Mouse (Mus musculus) E14TG2a.4 (cell line): ENCODE data around the gene Ccr1l1.

Experiments
- H3K27me3 ChIP-seq: 2 replicates; pipeline ENCODE4 v1.6.1; 2014; ENCODE audit warnings: low read length, control low read depth; ENCODE audit not compliant: insufficient read depth
- H3K36me3 ChIP-seq: 2 replicates; pipeline ENCODE4 v1.6.1; 2014; ENCODE audit warnings: low read length, control low read depth; ENCODE audit not compliant: insufficient read depth
- H3K4me1 ChIP-seq: replicated peaks from 2 replicates; pipeline ENCODE4 v1.6.1; 2014; ENCODE audit warnings: low read depth, low read length, control low read depth
- H3K4me3 ChIP-seq: replicated peaks from 2 replicates; pipeline ENCODE4 v1.5.1; 2014; ENCODE audit warnings: mild to moderate bottlenecking, low read length
- H3K9me3 ChIP-seq: 2 replicates; pipeline ENCODE4 v1.6.1; 2014; ENCODE audit warnings: low read length, control low read depth
- CTCF ChIP-seq: conservative IDR thresholded peaks from 2 replicates; pipeline ENCODE4 v1.5.1; 2014; ENCODE audit warnings: low read length
- NANOG ChIP-seq: IDR thresholded peaks from 2 replicates; pipeline ENCODE4 v1.6.1; 2014; ENCODE audit warnings: borderline replicate concordance, low read length, mixed read lengths
- POU5F1 ChIP-seq: IDR thresholded peaks from 2 replicates; pipeline ENCODE4 v1.6.1; 2014; ENCODE audit warnings: low read length, borderline replicate concordance

Gene Ccr1l1

DNA sequence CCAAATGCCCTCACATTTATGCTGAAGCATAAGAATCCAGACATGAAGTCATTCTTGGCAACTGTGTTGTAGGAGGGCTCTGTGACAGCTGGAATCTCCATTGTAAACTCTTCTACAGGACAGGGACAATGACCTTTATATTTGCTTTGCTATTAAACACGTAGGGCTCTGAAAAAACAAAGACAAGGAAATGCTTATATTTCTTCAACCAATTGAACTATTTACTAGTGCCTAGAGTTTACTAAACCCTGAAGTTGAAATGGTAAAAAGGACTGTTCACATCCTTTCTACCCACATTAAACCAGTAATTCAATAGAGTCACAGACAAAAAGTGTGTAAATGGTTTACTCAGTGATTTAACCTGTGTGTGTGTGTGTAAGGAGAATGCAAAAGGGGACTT, at the start of gene Ccr1l1:
TSS of gene Ccr1l1 (minus strand) at position 101 of the 400 bp plus-strand sequence.
- H3K27me3 ChIP-seq: no peaks in the 10 kb centered on the region

GRCm38 (mm10) chr9:124021672-124022071, 43.5 kb upstream of the Ccr1l1 start, which contains the start of gene Ccr3:
TSS of gene Ccr3 (plus strand) at chr9:124021972.
- Histone ChIP-seq H3K27me3 (no peaks in the 10 kb centered on the region), H3K36me3 (no peaks in the 10 kb centered on the region), H3K9me3 (no peaks in the 10 kb centered on the region), H3K4me1 (no peaks in the 10 kb centered on the region), H3K4me3 (no peak within 1 kb of the TSS)
- TF ChIP-seq POU5F1: no peak
- no peak for TF ChIP-seq CTCF
- TF ChIP-seq NANOG: no peak

More for the DNA sequence above, at the start of gene Ccr1l1:
- H3K4me1 ChIP-seq: no peaks in the 10 kb centered on the region
- no peaks in the 10 kb centered on the region for H3K9me3 ChIP-seq
- TF ChIP-seq NANOG: no peak
- TF ChIP-seq POU5F1: no peak
- TF ChIP-seq CTCF: no peak
- H3K4me3 ChIP-seq: no peak within 1 kb of the TSS
- H3K36me3 ChIP-seq: no peaks in the 10 kb centered on the region

- no peak for TF ChIP-seq NANOG
- no peak for TF ChIP-seq CTCF
- TF ChIP-seq POU5F1: no peak
- Histone ChIP-seq H3K27me3 (no peaks in the 10 kb centered on the region), H3K4me1 (no peaks in the 10 kb centered on the region), H3K9me3 (no peaks in the 10 kb centered on the region), H3K4me3 (no peak overlapping the region), H3K36me3 (no peaks in the 10 kb centered on the region)
Measured at GRCm38 (mm10) chr9:124019887-124020286, 41.7 kb upstream of the Ccr1l1 start.

- Histone ChIP-seq H3K4me3 (no peak overlapping the region), H3K27me3 (no peaks in the 10 kb centered on the region), H3K9me3 (no peaks in the 10 kb centered on the region), H3K4me1 (no peaks in the 10 kb centered on the region), H3K36me3 (no peaks in the 10 kb centered on the region)
- TF ChIP-seq NANOG (no peak), POU5F1 (no peak), CTCF (no peak)
Measured at GRCm38 (mm10) chr9:124016048-124016447, 37.8 kb upstream of the Ccr1l1 start.

- Histone ChIP-seq H3K4me3 (no peak overlapping the region), H3K4me1 (no peaks in the 10 kb centered on the region), H3K27me3 (no peaks in the 10 kb centered on the region), H3K9me3 (no peaks in the 10 kb centered on the region), H3K36me3 (no peaks in the 10 kb centered on the region)
- TF ChIP-seq POU5F1 (no peak), CTCF (no peak), NANOG (no peak)
Measured at GRCm38 (mm10) chr9:124014985-124015652, 36.9 kb upstream of the Ccr1l1 start.

- Histone ChIP-seq H3K27me3 (no peaks in the 10 kb centered on the region), H3K36me3 (no peaks in the 10 kb centered on the region), H3K4me1 (no peaks in the 10 kb centered on the region), H3K9me3 (no peaks in the 10 kb centered on the region), H3K4me3 (no peak overlapping the region)
- no peak for TF ChIP-seq POU5F1
- no peak for TF ChIP-seq NANOG
- no peak for TF ChIP-seq CTCF
Measured at GRCm38 (mm10) chr9:124013270-124013669, 35.1 kb upstream of the Ccr1l1 start.

- H3K9me3 ChIP-seq: no peaks in the 10 kb centered on the region
- TF ChIP-seq CTCF: no peak
- TF ChIP-seq NANOG: no peak
- no peak for TF ChIP-seq POU5F1
- no peaks in the 10 kb centered on the region for H3K36me3 ChIP-seq
- H3K4me1 ChIP-seq: no peaks in the 10 kb centered on the region
- H3K4me3 ChIP-seq: no peak overlapping the region
- no peaks in the 10 kb centered on the region for H3K27me3 ChIP-seq
Measured at GRCm38 (mm10) chr9:124012691-124013090, 34.5 kb upstream of the Ccr1l1 start.

DNA sequence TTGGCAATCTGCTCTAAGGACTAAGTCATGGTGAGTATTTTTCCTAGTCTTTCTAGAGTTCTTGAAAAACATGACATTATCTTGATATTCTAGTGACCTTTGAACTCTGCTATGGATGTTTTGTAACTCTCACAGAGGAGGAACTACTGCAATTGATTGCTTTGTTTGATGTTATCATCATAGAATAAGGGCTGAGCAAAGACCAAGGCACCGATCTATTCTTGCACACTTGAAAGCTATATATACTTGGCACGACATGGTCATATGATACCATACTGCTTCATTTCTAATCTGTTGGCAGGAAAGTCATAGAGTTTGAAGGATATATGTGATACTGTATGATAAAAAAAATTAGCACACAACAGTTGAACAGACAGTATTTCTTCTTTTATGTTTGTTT, 21.6 kb upstream of the Ccr1l1 start:
- no peaks in the 10 kb centered on the region for H3K36me3 ChIP-seq
- no peaks in the 10 kb centered on the region for H3K27me3 ChIP-seq
- peaks cover 5% of the 10 kb centered on the region for H3K9me3 ChIP-seq
- TF ChIP-seq POU5F1: no peak
- no peak for TF ChIP-seq CTCF
- TF ChIP-seq NANOG: no peak
- no peaks in the 10 kb centered on the region for H3K4me1 ChIP-seq
- H3K4me3 ChIP-seq: no peak overlapping the region

GRCm38 (mm10) chr9:123997719-123998118, 19.5 kb upstream of the Ccr1l1 start:
- no peaks in the 10 kb centered on the region for H3K9me3 ChIP-seq
- H3K4me3 ChIP-seq: no peak overlapping the region
- TF ChIP-seq CTCF: no peak
- TF ChIP-seq POU5F1: no peak
- TF ChIP-seq NANOG: no peak
- H3K27me3 ChIP-seq: no peaks in the 10 kb centered on the region
- H3K4me1 ChIP-seq: no peaks in the 10 kb centered on the region
- H3K36me3 ChIP-seq: no peaks in the 10 kb centered on the region
